Mouse (Mus musculus): ENCODE results near the gene Myh1.

Myh1 gene

GRCm38 (mm10) chr11:67199752-67200151, at the start of gene Myh1:
Myh1 (plus strand) TSS chr11:67200052.
- no peak for DNase-seq (ENCODE audit: inconsistent ontology term)

GRCm38 (mm10) chr11:67150237-67150636, 49.6 kb upstream of the Myh1 start:
- DNase-seq (ENCODE audit: inconsistent ontology term) = no peak

- no peak for DNase-seq (ENCODE audit: inconsistent ontology term)
These were observed 48.7 kb upstream of the Myh1 start for GRCm38 (mm10) chr11:67151159-67151558.

GRCm38 (mm10) chr11:67151651-67152630, 47.9 kb upstream of the Myh1 start:
- peak; percentile 50 for DNase-seq (ENCODE audit: inconsistent ontology term)

GRCm38 (mm10) chr11:67153123-67153522, 46.7 kb upstream of the Myh1 start:
- DNase-seq (ENCODE audit: inconsistent ontology term) = peak; percentile 95

- no peak for DNase-seq (ENCODE audit: inconsistent ontology term)
These were observed 46.0 kb upstream of the Myh1 start for GRCm38 (mm10) chr11:67153843-67154242.

GRCm38 (mm10) chr11:67155650-67156049, 44.2 kb upstream of the Myh1 start:
- no peak for DNase-seq (ENCODE audit: inconsistent ontology term)

- DNase-seq (ENCODE audit: inconsistent ontology term) = no peak
These were observed 39.7 kb upstream of the Myh1 start for GRCm38 (mm10) chr11:67160131-67160530.

GRCm38 (mm10) chr11:67163701-67164100, 36.2 kb upstream of the Myh1 start:
- no peak for DNase-seq (ENCODE audit: inconsistent ontology term)

GRCm38 (mm10) chr11:67164851-67165250, 35.0 kb upstream of the Myh1 start:
- DNase-seq (ENCODE audit: inconsistent ontology term) = peak; percentile 67

- peak; percentile 52 for DNase-seq (ENCODE audit: inconsistent ontology term)
These were observed 30.6 kb upstream of the Myh1 start for GRCm38 (mm10) chr11:67169301-67169700.

GRCm38 (mm10) chr11:67170727-67171126, 29.1 kb upstream of the Myh1 start, which contains the start of gene Myh2:
Myh2 (plus strand) TSS chr11:67171027.
- DNase-seq (ENCODE audit: inconsistent ontology term) = no peak

- DNase-seq (ENCODE audit: inconsistent ontology term) = no peak
These were observed 27.4 kb upstream of the Myh1 start for GRCm38 (mm10) chr11:67172439-67172838.

- no peak for DNase-seq (ENCODE audit: inconsistent ontology term)
These were observed 23.5 kb upstream of the Myh1 start for GRCm38 (mm10) chr11:67176376-67176775.

- no peak for DNase-seq (ENCODE audit: inconsistent ontology term)
These were observed 9.5 kb upstream of the Myh1 start for GRCm38 (mm10) chr11:67190316-67190715.

- no peak for DNase-seq (ENCODE audit: inconsistent ontology term)
These were observed 9.0 kb upstream of the Myh1 start for GRCm38 (mm10) chr11:67190814-67191213.

GRCm38 (mm10) chr11:67191496-67191895, 8.4 kb upstream of the Myh1 start:
- DNase-seq (ENCODE audit: inconsistent ontology term) = no peak

- peak; percentile 80 for DNase-seq (ENCODE audit: inconsistent ontology term)
These were observed 531 bp upstream of the Myh1 start for GRCm38 (mm10) chr11:67199321-67199720.

- peak; percentile 84 for DNase-seq (ENCODE audit: inconsistent ontology term)
These were observed 4.9 kb downstream of the Myh1 start for GRCm38 (mm10) chr11:67204766-67205165.

GRCm38 (mm10) chr11:67221803-67222202, 22.0 kb downstream of the Myh1 start:
- DNase-seq (ENCODE audit: inconsistent ontology term) = no peak

GRCm38 (mm10) chr11:67224466-67224865, 24.6 kb downstream of the Myh1 start:
- peak; percentile 53 for DNase-seq (ENCODE audit: inconsistent ontology term)

GRCm38 (mm10) chr11:67228731-67229130, 28.9 kb downstream of the Myh1 start:
- DNase-seq (ENCODE audit: inconsistent ontology term) = no peak

GRCm38 (mm10) chr11:67229166-67229565, 29.3 kb downstream of the Myh1 start:
- no peak for DNase-seq (ENCODE audit: inconsistent ontology term)

Data from Muller cell, postnatal 12 days (primary cell).